Mouse (Mus musculus): ENCODE measurements around the gene Gm10961. TPM values are rescaled to one million over a fixed set of nuclear protein-coding genes. Genes with fewer than 3 reads are reported as not detected.

Gm10961 gene
- total RNA-seq, 2 experiments from 2014 or later = not detected

GRCm38 (mm10) chr3:107664641-107665040 lies 33.5 kb downstream of the Gm10961 start:
- DNase-seq = no peak

- DNase-seq = no peak
These were observed 36.3 kb downstream of the Gm10961 start for GRCm38 (mm10) chr3:107667426-107667825.

- DNase-seq = no peak
These were observed 37.7 kb downstream of the Gm10961 start for GRCm38 (mm10) chr3:107668786-107669185.

- no peak for DNase-seq
These were observed 39.4 kb downstream of the Gm10961 start for GRCm38 (mm10) chr3:107670500-107670899.

GRCm38 (mm10) chr3:107671509-107671908 lies 40.4 kb downstream of the Gm10961 start:
- DNase-seq = no peak

- DNase-seq = peak; percentile 43 to 61
These were observed 49.9 kb downstream of the Gm10961 start for GRCm38 (mm10) chr3:107680790-107681576.

Other genes with a start within 250 kb of the Gm10961 start
- 10 to 100 TPM; 55.5 to 60.2 TPM for gene Kcnc4, start 171.8 kb upstream of the Gm10961 start, total RNA-seq (2021)
- 100 to 1,000 TPM; 286 to 289 TPM for gene Slc6a17, start 113.3 kb upstream of the Gm10961 start, total RNA-seq (2021)
- not detected for gene Ubl4b, start 76.2 kb upstream of the Gm10961 start, total RNA-seq (2021)
- gene Alx3, start 36.3 kb upstream of the Gm10961 start, total RNA-seq (2021) = under 1 TPM; 0.33 to 0.35 TPM
- gene Strip1, start 372 bp downstream of the Gm10961 start, total RNA-seq (2021) = 10 to 100 TPM; 68.4 to 70.0 TPM
- 100 to 1,000 TPM; 335 to 338 TPM for gene Ahcyl1, start 65.2 kb downstream of the Gm10961 start, total RNA-seq (2021)
- gene Csf1, start 129.1 kb downstream of the Gm10961 start, total RNA-seq (2021) = 10 to 100 TPM; 19.0 to 20.1 TPM
- not detected for gene Eps8l3, start 245.9 kb downstream of the Gm10961 start, total RNA-seq (2021)